Mouse (Mus musculus) layer of hippocampus, adult 9-11 months (tissue): ENCODE data around the gene Lmbr1l.

Experiments
- DNase-seq: peaks from one replicate; pipeline ENCODE4 v3.0.0; 2022

The Lmbr1l gene

GRCm38 (mm10) chr15:98867321-98867720 lies 50.7 kb downstream of the Lmbr1l start:
- peak; percentile 75 for DNase-seq

DNA sequence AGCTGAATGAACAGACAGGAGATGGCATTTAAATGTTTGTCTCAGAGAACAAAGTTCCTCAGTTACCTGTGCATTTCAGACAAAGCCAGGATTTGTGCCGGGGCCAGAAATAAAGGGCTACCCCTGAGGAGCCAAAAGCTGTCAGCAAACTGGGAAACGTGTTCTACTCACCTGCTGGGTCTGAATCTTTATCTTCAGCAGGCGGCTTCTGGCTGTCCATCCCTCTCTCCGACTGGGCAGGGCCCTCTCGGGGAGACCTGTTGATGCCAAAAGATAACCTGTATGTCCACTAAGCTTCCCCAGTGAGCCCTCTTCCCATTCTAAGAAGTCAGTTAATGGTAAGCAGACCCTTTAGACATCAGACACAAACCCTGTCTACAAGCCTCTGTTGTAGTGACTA lies 51.5 kb downstream of the Lmbr1l start:
- DNase-seq, result no peak

GRCm38 (mm10) chr15:98865771-98866170 lies 52.3 kb downstream of the Lmbr1l start:
- no peak for DNase-seq

GRCm38 (mm10) chr15:98864951-98865350 lies 53.1 kb downstream of the Lmbr1l start:
- DNase-seq, result no peak

- DNase-seq, result no peak
These were observed 54.5 kb downstream of the Lmbr1l start for GRCm38 (mm10) chr15:98863451-98863958.

GRCm38 (mm10) chr15:98861701-98862410 lies 56.2 kb downstream of the Lmbr1l start:
- no peak for DNase-seq

- no peak for DNase-seq
These were observed 57.1 kb downstream of the Lmbr1l start for GRCm38 (mm10) chr15:98860921-98861320.

DNA sequence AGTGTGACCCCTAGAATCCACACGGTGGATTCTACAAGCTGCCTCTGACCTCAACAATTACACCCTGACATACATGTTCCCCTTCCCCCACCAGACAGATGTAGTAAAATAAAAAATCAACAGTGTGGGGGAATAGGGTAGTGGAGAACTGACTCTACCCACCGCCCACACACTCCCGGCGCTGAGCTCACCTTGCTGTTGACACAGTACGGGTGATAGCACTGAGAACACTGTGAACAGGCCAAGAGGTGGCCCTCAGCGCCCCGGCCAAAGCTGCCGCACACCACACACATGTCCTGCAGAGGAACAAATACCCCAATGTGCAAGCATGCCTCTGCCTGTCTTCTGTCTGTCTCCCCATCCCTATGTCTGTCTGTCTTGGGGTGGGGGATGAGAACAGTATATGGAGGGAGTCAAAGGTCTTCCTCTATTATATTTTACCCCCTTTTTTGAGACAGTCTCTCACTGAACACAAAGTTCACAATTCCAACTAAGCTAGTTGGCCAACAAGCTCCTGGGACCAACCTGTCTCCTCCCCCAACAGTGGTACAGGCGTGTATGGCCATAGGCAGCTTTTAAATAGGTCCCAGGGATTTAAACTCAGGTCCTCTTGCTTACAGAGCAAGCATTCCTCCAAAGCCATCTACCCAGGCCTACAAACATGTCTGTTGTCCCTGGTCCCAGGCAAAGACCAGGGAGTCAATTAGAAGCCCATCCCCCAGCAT lies 58.5 kb downstream of the Lmbr1l start:
- DNase-seq, result no peak

- no peak for DNase-seq
These were observed 63.8 kb downstream of the Lmbr1l start for GRCm38 (mm10) chr15:98854214-98854613.
